Mouse (Mus musculus) thymus, postnatal 4 days (tissue): ENCODE data around the gene Gm10053.
A peak's percentile ranks its signal among the peaks of the same experiment; 100 is the strongest.
"Not testable (repeated sequence)": the region's sequence is repeated elsewhere in the genome, so short reads cannot be mapped to it uniquely, and the experiment has no call there.

Source experiments
- DNase-seq: peaks from one replicate; pipeline ENCODE4 v3.0.0; 2021

Gene Gm10053

GRCm38 (mm10) chr19:24875129-24875870 is at the start of gene Gm10053:
TSS of gene Gm10053 (plus strand) at chr19:24875686.
- not testable (repeated sequence) for DNase-seq

GRCm38 (mm10) chr19:24842080-24842479 is 33.4 kb upstream of the Gm10053 start:
- no peak for DNase-seq

DNA sequence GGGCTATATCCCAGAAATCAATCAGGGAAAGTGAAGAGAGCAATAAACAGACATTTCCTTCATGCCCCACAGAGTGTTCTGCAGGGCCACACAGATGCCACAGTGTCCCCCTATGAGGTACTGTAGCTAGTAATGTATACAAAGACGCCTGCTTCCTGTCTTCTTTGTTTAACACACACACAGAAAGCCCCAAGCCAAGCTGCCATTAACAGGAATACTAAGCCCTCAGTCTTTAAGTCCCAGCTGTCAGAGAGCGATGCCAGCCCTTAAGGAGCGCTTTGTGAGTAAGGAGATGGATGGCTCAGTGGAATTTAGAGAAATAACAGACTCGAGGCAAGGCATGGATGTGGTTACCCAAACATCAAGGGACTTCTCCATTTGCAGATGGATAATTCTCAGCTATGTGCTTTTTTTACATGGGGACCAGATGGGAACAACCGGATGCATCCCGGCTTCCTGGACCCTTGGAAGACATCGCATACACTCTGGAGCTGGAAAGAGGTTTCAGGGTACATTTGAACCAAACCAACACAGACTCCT is 30.4 kb upstream of the Gm10053 start:
- no peak for DNase-seq

GRCm38 (mm10) chr19:24848345-24848744 is 27.1 kb upstream of the Gm10053 start:
- no peak for DNase-seq

GRCm38 (mm10) chr19:24848844-24849243 is 26.6 kb upstream of the Gm10053 start:
- no peak for DNase-seq

DNA sequence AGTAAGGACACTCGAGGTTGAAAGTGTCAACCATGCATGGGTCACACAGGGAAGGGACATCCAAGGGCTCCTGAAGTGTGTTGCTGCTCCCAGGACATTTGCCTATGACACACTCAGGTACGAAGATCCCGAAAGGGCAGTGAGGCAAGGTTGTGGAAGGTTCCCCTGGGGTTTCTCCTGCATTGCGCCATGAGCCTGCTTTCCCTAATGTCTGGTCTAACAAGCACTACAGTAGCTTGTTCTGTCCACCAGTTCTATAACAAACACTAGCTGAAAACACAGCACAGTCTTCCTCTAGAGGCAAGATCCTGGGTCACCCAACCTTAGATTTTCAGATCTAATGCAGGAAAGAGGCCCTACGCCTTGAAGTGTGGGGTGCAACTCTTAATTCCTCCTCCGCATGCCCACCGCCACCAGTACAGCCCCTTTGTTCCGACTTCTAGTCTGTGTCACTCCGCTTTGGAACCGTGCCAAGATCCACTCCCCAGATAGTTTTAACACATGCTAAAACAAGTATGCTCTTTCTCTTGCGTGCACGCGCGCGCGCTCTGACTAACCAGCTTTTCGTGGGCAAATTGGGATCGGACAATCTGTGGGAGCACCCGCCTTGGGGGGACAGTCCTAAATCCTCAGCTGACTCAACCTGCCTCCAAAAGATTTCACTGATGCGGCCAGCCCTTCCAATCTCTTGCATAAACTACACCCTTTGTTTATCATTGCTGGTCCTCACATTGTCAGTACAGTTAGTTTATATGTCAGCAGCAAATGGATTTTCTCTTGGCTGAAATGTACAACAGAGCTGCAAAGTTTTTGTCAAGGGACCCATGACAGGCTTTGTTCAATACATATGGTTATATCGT is 23.8 kb upstream of the Gm10053 start:
- DNase-seq: no peak

- DNase-seq: no peak
These were observed 14.2 kb upstream of the Gm10053 start for GRCm38 (mm10) chr19:24861276-24861611.

DNA sequence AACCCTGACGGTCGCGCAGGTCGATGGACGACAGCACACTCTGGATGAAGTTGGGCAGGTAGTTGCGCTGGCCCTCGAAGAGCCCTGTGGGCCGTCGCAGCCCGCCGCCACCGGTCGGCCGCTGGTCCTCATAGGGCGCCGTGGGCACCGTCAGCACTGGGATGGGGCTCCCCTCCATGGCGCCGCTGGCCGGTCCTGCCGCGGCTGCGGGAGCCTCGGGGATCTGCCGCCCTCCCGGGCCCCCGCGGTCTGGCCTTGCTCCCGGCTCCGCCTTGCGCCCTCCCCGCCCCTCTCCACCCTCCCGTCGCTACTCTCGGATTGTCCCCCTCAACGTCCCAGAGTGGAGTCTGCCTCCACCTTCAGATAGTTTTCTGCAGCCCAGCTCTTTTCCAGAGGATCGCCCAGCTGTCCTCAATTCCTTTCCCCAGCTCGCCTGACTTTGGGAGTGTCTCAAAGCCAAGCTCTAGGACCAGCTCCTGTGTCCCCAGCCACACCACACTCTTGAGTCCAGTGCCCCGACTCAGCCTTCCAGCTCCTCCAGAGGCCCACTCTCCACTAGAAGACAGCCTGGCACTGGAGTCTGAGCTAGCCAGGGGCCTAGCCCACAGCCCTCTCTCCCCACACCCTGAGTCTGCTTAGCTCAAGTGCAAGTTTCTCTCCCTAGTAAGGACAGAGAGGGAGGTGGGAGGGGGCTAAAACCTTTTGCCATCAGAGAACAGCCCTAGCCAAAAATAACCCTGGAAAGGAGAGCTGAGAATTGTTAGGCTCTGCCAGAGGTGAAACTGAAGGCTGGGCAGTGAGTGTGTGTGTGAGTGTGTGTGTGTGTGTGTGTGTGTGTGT is 13.7 kb upstream of the Gm10053 start, which contains the start of gene Pgm5:
TSS of gene Pgm5 (minus strand) at position 244 of the 840 bp plus-strand sequence.
- DNase-seq: peak; percentile 12

- no peak for DNase-seq
These were observed 10.1 kb upstream of the Gm10053 start for GRCm38 (mm10) chr19:24865436-24865835.

- peak; percentile 73 for DNase-seq
These were observed 4.3 kb upstream of the Gm10053 start for GRCm38 (mm10) chr19:24871037-24871635.

DNA sequence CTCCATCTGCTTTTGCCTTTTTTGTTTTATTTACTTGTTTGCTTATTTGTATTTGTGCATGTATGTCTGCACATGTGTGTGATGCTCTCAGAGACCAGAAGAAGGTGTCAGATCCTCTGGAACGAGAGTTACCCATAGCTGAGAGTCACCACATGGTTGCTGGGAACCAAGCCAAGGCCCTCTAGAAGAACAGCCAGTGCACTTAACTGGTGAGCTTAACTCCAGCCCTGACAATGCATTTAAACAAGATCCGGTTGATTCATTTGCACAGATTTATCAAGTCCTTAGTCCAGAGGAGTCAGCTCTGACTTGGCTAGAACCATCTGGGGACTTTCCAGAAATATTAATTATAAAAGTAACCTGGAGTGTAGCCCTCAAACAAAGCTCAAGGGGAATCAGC is 1.6 kb upstream of the Gm10053 start:
- no peak for DNase-seq

- no peak for DNase-seq
These were observed 5.8 kb downstream of the Gm10053 start for GRCm38 (mm10) chr19:24881237-24881636.

DNA sequence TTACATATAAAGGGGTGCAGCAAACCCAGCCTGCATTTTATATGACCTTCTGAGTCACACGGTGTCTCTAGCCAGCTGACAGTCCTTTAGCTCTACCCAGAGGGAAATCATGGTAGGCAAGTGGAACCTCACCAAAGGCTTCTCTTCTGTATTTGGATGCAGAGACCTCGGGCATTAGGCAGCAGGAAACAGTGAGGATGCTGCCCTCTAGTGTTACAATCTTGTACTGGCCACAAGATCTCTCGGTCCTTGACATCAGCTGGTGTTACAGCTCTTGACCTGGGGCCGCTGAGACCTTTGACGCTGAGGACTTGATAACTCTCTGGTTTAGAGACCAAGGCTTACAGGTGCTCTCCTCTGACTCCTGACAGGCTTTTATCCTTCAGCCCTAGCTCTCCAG is 10.0 kb downstream of the Gm10053 start:
- peak; percentile 45 for DNase-seq

- no peak for DNase-seq
These were observed 11.4 kb downstream of the Gm10053 start for GRCm38 (mm10) chr19:24886888-24887287.

GRCm38 (mm10) chr19:24896536-24896935 is 21.1 kb downstream of the Gm10053 start:
- DNase-seq: no peak

- peak; percentile 21 for DNase-seq
These were observed 21.8 kb downstream of the Gm10053 start for GRCm38 (mm10) chr19:24897006-24897895.

DNA sequence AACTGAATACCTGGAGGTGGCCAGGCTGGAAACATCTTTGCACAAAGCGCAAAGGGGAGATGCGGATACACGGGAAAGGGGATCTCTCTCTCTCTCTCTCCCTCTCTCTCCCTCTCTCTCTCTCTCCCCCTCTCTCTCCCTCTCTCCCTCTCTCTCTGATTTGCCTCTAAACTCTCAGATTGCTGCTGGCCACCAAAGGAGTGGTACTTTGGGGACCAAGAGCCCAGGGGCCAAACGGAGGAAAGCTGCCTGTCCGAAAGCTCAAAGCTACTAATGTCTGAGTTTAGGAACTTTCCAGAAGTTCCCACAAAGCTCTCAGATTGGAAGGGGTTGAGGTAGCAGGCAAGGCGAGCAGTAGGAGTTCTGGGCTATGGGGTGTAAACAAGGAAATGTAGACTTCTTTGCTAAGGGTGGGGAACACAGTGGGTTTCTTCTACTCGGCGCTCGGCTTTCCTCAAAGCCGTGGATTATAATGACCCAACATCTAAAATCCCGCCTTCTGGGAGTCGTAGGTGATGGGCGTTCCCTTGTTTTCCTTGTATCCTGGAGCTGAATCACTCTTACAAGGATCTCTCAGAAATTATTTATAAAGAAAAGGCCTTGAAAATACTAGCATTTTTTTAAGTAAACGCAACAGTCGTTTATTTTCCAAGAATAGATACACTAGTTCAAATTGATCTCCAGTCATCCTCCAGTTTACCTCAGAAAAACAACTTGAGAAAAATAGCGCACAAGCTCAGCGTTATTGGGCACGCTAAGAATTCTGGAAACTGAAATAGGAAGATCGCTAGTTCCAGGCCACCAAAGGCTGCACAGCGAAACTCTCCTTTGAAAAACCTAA is 22.6 kb downstream of the Gm10053 start:
- no peak for DNase-seq

DNA sequence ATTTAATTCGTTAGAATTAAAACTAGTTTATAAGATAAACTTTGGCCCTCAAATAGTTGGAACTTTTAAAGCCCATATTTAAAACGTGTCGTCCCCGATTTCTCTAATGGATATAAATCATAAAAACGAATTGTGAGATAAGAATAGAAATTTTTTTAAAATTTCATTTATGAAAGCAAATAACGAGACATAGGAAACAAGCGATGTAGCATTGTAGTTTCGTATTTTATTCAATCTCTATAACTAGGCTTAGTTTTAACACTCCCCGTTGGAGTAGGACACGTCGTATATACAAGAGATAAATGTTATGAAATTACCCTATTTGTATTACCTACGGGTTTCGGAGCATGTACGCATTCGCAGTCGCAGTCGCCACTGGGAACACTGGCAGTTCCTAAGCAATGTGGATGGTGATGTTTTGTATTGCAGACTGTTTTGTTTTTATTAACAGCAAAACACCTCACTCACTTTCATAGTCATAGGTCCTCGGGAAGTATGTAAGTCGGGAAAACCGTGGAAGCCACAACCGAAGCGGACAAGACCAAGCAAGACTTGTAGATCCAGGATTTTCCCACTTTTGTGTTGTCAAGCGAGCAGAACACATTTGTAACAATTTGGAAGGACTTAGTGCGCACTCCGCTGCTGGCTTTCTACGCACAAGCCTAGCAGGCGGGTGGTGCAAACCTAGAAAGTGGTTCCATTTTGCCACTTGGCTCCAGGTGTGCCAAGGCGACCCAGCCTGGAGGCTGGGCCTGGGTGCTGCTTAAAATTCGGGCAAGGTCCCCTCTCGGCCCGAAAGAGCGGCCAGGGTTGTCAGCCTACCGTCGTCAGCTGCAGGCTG is 23.5 kb downstream of the Gm10053 start:
- DNase-seq: no peak
